Mouse (Mus musculus): Measurements from ENCODE around the gene Upf1.
A peak's percentile ranks its signal among the peaks of the same experiment; 100 is the strongest.

Gene Upf1

DNA sequence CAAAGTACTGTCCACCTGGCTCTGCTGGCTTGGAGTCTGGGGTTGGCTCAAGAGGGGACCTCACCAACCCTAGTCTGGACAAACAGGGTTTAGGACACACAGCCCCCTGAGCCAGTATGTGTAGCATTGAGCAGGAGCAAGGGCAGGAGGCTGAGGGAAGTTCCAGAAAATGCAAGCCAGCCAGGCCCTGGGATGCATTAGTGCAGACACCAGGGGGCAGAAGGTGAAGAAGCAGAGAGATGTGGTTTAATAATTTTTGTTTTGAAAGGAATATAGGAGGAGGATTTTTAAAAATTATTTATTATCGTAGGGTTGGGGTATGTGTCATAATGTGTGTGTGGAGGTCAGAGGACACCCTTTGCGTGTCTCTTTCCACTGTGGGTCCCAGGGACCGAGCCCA lies 29.4 kb downstream of the Upf1 start:
- no peak for DNase-seq (ENCODE audit: low spot score)

DNA sequence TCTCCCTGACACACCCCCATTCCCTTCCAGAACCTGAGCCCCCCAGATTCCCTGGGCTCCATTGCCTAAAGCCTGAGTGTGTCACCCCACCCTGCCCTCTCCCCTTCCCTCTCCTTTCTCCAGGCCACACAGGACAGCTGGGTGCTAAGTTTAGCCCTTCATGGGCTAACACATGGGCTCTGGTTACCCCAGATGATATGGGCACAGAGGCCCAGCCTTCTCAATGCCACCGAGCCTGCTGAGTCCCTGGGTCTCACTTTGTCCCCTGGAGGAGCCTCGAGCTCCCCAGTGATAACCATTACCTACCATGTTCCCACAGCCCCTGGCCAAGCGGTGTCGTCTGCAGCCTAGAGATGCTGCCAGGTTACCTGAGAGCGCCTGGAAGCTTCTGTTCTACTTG lies 35.2 kb downstream of the Upf1 start:
- DNase-seq (ENCODE audit: low spot score), result no peak

DNA sequence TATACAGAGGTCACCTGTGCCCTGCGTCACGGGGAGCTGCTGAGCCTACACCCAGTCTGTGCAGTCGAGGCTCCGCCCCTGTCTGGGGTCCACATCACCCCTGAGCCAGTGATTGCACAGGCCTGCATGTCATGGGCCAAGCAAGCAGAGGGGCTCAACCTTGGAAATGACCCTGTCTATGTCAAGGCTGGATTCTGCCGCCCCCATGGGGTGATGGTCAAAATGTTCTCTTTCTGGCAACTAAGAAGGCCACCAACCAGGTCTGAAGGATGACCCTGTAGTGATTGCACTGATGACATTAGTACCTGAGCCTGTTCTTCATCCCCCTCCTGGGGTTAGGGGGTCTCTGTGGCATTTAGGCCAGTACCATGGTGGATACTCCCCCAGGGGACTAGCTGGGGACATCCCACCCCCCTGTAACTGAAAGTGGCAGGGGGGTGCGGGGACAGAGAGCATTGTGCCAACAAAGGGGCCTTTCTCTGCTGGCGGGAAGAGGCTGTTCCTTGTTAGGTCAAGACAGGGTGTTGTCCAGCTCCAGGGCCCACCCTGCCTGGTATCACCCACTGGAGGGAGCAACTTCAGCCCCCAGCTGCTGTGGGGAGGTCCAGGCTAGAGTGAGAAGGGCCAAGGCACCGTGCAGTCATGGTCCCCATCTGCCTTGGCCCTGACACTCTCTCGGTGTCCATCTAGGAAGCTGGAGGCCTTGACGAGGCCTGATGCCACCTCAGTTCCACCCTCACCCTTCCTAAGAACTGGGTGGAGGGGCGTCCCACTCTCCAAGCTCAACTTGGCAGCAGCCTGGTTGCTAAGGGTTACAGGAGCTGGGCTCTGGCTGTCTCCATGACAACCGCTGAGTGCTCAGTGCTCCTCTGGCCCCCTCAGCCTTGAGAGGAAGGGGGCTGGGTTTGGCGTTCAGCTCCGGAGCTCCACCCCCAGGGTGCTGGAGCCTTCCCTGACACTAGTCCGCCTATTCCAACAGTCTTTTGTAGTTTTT lies 36.3 kb downstream of the Upf1 start:
- DNase-seq (ENCODE audit: low spot score), result no peak

DNA sequence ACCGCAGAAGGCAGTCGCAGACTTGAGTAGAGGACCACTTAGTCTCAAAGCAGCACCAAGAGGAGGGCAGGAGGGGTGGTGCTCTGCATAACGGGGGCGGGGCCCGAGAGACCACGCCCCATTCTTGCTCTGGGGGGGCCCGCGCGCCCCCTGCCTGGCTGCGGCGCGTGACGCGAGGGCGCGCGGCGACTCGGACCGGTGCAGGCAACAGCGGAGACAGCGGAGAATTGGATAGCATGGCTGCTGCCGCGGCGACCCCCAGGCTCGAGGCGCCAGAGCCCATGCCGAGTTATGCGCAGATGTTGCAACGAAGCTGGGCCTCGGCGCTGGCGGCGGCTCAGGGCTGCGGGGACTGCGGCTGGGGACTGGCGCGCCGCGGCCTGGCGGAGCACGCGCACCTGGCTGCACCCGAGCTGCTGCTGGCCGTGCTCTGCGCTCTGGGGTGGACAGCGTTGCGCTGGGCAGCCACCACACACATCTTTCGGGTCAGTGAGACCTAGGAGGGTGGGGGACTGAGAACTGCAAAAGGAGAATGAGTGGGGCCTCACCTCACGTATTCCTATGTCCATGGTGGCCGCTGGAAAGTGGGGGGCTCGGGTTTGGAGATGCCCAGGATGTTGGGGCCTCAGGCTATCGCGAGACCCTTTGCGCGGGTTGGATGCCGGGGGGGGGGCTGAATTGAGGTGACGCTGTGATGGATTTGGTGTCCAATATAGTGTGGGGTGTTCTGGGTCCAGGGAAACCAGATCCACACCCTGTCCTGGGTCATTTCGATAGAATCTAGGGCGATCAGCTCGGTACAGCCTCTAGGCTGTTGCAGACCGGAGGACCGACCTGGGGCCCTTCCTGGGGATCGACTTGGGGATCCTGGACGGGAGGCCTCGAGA lies 37.2 kb downstream of the Upf1 start, which contains the start of gene Cers1:
Cers1 (plus strand) TSS at position 152 of the 887 bp plus-strand sequence.
- peak; percentile 71 for DNase-seq (ENCODE audit: low spot score)

DNA sequence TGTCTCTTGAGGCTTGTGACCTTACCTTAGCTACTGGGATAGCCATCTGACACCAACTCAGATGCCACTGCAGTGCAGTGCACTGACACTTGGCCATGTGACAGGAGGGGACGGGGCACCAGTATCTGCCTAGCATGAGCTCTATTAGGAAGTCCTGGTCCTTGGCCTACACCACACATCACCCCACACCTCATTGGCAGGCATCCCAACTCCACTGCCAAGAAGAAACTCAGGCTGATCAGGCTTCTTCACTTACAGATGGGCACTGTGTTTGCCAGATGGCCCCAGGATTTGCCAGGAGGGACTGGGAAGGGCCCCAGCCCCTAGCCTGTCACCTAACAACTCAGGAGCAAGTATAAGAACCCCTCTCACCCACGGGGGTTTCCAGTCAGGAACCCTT lies 39.7 kb downstream of the Upf1 start:
- DNase-seq (ENCODE audit: low spot score), result no peak

DNA sequence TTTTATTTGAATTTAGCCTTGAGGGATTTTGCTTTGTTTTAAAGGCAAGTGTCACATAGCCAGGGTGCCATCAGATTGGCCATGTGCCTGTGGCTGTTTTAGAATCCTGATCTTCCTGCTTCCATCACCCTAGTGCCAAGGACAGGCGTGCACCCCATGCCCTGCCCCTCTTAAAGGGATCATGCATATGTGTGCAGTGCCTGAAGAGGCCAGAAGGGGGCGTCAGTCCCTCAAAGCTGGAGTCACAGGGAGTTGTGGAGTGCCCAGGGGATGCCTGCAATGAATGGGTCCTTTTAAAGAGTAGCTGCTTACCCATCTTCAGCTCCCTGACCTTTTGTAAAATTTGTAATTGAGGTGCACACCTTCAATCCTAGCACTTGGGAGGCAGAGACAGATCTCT lies 43.8 kb downstream of the Upf1 start:
- DNase-seq (ENCODE audit: low spot score), result no peak

DNA sequence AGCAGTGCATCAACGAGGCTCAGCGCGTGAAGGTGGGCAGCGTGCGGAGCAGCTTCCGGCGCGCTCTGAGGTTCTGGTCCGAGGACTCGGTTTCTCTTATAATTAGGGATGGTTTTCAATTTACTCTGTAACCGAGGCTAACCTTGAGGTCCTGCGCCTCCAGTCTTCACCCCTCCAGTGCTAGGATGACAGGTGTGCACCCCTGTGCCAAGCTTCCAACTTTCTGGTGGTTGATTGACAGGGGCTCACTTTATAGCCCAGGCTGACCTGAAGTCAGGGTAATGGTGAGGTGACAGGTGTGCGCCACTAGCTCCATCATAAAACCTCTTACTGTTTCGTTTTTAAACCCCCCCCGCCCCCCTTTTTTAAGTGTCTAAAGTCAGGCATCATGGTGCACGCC lies 50.2 kb downstream of the Upf1 start:
- DNase-seq (ENCODE audit: low spot score), result no peak

DNA sequence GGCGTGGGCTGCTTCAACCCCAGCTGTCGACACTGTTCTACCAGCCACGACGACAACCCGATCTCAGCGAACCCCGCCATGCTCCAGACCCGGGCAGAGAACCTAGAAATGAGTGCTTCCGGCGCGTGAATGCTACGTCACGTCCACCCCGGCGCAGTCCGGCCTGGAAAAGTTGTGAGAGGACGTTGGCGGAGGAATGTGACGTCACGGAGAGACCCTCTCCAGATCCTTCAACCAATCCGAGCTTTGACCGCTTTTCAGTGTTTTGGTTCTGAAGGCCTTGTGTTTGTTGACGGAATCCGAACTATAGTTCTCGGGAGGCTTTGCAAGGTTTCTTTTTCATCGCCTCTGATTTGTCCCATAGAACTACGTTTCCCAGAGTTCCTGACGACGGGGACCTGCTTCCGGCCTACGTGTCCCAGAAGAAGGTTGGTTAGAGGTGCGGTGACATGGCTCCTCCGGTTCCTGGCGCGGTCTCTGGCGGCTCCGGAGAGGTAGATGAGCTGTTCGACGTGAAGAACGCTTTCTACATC lies 50.7 kb downstream of the Upf1 start, which contains the start of the genes Ddx49 and Cope:
Ddx49 (minus strand) TSS at position 132 of the 533 bp plus-strand sequence.
Cope (plus strand) TSS at position 161 of the 533 bp plus-strand sequence.
- DNase-seq (ENCODE audit: low spot score), result peak; percentile 94

DNA sequence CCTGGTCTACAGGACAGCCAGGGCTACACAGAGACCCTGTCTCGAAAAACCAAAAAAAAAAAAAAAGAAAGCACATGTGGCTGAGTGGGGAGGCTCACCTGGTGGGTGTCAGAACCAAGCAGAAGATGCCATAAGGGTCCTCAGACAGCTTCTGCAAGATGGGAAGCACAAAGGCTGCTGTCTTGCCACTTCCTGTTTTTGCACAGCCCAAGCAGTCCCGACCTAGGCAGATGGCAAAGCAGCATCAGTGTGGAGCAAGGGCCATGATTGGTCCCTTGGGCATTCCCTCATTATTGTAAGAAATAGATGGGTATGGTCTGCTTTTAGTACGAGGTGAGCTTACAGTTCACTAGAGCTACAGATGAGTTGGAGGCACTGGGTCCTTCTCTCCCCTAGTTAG lies 52.2 kb downstream of the Upf1 start:
- DNase-seq (ENCODE audit: low spot score), result no peak

DNA sequence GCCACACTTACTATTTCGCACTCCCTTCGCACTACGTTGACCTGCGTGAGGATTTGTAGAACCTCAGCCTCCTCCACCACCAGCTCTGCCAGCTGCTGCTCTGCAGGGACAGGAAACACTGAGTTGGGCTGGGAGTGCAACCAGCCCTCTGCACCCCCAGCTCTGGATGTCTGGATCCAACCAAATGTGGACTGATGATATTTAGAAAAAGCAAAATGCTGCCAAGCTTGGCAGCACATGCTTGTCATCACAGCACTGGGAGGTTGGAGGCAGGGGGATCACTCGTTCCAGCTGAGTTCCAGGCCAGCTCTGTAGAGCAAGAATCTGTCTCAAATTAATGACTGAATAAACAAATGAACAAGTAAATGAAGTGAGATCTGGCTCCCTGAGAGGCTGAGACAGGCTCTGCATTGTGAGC lies 59.1 kb downstream of the Upf1 start:
- DNase-seq (ENCODE audit: low spot score), result no peak

DNA sequence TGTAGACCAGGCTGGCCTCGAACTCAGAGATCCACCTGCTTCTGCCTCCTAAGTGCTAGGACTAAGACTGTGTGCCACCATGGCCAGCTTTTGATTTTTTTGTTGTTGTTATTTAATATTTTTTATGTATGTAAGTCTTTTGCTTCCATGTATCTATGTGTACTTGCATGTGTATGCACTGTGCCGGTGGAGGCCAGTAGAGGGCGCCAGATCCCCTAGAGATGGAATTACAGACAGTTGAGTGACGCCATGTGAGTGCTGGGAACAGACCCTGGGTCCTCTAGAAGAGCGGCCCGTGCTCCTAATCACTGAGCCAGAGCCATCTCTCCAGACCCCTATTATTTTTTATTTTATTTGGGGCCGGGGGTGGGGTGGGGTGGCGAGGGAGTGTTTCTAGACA lies 66.3 kb downstream of the Upf1 start:
- no peak for DNase-seq (ENCODE audit: low spot score)

DNA sequence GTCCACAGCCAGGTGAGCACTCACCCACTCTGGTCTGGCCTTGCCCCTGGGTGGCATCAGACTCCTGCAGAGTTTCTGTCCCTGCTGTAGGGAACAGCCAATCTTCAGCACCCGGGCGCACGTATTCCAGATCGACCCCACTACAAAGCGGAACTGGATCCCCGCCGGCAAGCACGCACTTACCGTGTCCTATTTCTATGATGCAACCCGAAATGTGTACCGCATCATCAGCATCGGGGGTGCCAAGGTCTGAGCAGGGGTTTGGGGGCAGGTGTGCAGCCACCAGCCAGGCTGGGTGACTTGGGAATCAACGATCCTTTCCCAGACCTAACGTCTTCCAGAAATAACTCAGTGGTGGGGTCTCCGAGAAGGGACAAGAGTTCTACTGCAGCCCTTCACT lies 67.8 kb downstream of the Upf1 start:
- DNase-seq (ENCODE audit: low spot score), result no peak

DNA sequence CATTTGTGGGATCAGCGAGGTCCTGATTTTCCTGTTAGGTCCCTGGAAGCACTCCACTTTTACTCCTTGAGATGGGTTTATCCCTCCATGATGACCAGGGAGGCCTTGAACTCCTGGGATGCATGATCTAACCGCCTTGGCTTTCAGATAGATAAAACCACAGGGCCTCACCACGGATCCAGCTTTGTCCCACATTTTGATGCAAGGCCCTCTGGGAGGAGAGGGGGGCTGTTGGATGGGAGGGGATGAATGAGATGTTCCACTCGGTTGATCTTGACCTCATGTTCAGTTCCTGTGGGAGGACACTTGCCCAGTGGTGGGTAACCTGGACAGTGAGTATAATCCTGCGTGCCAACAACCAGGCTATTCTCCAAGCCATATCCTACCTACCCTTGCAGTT lies 68.7 kb downstream of the Upf1 start:
- no peak for DNase-seq (ENCODE audit: low spot score)

DNA sequence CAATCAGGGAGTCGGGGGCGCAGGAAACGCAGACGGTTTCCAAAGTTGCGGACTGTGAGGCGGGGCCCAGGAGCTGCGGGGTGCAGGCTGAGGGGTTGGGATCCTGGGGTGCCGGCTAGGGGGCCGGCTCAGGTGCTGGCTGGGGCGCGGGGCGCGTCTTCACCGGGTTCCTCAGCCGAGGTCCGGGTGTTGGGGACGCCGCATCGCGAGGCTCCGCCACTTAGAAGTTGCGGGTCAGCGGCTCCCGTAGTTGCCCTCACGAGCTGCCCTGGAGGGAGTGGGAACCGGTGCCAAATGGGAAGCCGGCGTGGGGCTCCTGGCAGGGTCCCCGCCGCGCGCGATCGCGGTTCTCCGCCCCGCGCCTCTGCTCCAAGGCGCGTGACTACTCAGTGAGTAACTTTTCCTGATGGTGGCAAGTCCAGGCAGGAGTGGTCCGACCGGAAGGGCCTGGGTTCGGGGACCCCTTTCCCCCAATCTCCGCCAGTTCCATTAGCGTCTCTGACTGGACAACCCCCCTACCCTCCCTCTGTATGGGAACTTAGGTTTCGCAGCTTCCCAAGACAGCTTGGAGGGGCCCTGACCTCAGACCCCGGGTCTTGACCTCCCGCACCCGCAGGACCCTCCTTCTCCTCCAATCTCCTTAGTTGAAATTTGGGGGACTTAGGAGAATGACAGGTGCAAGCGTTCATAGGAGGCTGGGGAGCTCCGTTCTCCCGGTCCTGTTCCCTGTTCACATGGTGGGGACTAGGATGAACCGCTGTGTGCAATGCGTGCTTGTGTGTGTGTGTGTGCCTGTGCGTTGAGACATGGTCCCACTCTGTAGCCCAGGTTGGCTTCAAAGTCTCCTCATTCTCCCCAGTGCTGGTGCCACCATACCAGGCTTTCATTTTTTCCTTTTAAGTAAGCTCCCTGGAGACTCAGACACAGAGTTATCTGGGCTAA lies 69.7 kb downstream of the Upf1 start:
- DNase-seq (ENCODE audit: low spot score), result peak; percentile 11

DNA sequence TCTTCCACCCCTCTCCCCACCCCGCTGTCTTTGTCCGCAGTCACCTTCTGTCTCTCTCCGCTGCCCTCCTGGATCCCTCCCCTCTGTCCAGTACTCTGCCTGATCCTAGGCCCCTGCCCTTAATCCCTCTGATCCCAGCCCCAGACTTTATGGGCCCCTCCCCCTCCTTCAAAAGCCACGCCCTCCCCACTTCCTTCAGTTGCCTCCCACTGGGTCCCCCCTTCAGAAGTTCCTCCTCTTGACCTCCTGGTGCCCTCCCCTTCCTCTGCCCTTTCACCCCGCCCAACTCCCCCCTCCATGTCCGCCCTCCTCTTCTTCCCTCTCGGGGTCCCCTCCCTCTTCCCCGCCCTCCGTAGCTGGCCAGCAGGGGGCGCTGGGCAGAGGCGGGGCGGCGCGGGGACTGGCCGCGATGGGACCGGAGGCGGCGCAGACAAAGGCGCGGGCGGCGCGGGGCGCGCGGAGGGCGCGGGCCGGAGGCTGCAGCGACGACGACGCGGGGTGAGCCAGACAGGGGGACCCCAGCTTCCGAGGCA lies 70.4 kb downstream of the Upf1 start, which contains the start of gene Homer3:
Homer3 (plus strand) TSS at position 225 of the 533 bp plus-strand sequence.
- peak; percentile 97 for DNase-seq (ENCODE audit: low spot score)

Data from yolk sac, embryonic 10.5 days (tissue).